Mouse (Mus musculus): ENCODE measurements around the gene Samd10. TPM values are rescaled to one million over a fixed set of nuclear protein-coding genes. Genes with fewer than 3 reads are reported as not detected.

Samd10 gene
- polyA plus RNA-seq, 1 experiment from 2014 or later, result 52.0 TPM

DNA sequence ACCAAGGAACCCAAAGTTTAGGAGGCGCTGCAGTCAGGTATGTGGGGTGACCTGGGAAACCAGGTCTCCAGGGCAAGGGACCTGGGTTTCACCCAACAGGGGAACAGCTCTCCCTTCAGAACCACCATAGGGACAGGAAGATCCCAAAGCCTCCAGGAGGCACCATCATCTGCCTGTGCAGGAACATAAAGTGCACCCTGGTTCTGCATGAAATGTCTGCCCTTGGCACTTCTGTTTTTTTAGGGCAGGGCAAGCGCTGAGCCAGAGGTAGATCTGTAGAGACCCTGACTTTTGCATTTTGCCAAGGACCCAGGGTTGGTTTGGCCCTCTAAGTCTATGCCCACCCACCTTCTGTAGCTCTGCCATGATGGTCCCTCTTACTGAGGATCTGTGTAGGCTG, 16.7 kb downstream of the Samd10 start:
- peak overlapping the region; percentile 91; the same call in 1 of the 2 replicates for H3K4me2 ChIP-seq (ENCODE audit: low read depth, low read length, severe bottlenecking)
- H3K4me1 ChIP-seq (replicated peaks; ENCODE audit: control insufficient read depth, insufficient read depth, low read length), result peaks cover 4% of the 10 kb centered on the region; the same call in 1 of the 2 replicates
- ATAC-seq (replicated peaks; ENCODE audit: low FRiP score) (no peak), DNase-seq (ENCODE audit: low spot score) (peak; percentile 54)
- no peak overlapping the region for H3K9ac ChIP-seq (ENCODE audit: low read length)
- H3K27me3 ChIP-seq (ENCODE audit: control insufficient read depth, insufficient read depth, low read length), result no peaks in the 10 kb centered on the region
- H3K27ac ChIP-seq (ENCODE audit: low read depth, low read length), result no peak overlapping the region
- H3K36me3 ChIP-seq (ENCODE audit: control insufficient read depth, insufficient read depth, low read length), result peaks cover 9% of the 10 kb centered on the region; the same call in 1 of the 2 replicates
- no peak overlapping the region; the same call in 1 of the 2 replicates for H3K4me3 ChIP-seq (ENCODE audit: low read depth, low read length)
- 80% methylated on average over 2 of the region's 2 CpGs for WGBS
- no peaks in the 10 kb centered on the region for H3K9me3 ChIP-seq (ENCODE audit: control insufficient read depth, low read length)

DNA sequence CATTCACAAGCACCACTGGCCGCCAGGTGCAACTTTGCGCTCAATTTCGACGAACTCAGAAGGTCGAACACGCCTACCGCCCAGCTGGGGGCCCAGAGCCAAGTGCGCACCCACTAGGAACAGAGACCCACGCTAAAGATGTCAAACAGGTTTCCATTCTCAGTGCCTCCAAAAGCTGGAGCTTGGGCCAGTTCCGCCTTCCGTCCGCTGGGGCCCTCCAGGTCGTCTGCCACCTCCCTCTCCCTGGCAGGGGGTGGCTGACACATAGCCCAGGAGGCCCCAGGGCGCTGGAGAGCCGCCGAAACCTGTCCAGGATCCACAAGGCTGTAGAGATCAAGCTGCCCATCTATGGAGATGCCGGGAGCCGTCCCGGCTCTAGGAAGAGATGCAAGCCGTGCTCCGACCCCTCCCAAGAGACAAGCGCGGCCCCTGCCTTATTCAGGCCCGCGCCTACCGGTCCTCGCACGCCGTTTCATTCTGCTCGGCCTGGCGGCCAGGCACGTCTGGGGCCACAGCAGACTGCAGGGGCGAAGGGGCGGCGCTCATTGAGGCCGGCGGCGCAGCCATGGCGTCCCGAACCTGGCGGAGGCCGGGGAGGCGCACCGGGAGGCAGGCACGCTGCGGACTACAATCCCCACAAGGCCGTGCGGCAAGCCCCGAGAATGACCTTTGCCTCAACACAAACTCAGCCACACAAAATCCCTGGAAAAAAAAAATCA, 17.5 kb downstream of the Samd10 start:
- no peaks in the 10 kb centered on the region for H3K27me3 ChIP-seq (ENCODE audit: control insufficient read depth, insufficient read depth, low read length)
- peaks cover 5% of the 10 kb centered on the region; the same call in 1 of the 2 replicates for H3K36me3 ChIP-seq (ENCODE audit: control insufficient read depth, insufficient read depth, low read length)
- H3K4me2 ChIP-seq (ENCODE audit: low read depth, low read length, severe bottlenecking), result peak overlapping the region; percentile 91
- H3K4me1 ChIP-seq (replicated peaks; ENCODE audit: control insufficient read depth, insufficient read depth, low read length), result peaks cover 4% of the 10 kb centered on the region; the same call in 1 of the 2 replicates
- peak; percentile 89 for DNase-seq (ENCODE audit: low spot score)
- H3K9ac ChIP-seq (ENCODE audit: low read length), result peak overlapping the region; percentile 84
- WGBS, result 1% methylated on average over 49 of the region's 49 CpGs
- peak overlapping the region; percentile 72 for H3K4me3 ChIP-seq (ENCODE audit: low read depth, low read length)
- peak overlapping the region; percentile 71 for H3K27ac ChIP-seq (ENCODE audit: low read depth, low read length)
- H3K9me3 ChIP-seq (ENCODE audit: control insufficient read depth, low read length), result no peaks in the 10 kb centered on the region
- ATAC-seq (replicated peaks; ENCODE audit: low FRiP score), result peak; percentile 87

DNA sequence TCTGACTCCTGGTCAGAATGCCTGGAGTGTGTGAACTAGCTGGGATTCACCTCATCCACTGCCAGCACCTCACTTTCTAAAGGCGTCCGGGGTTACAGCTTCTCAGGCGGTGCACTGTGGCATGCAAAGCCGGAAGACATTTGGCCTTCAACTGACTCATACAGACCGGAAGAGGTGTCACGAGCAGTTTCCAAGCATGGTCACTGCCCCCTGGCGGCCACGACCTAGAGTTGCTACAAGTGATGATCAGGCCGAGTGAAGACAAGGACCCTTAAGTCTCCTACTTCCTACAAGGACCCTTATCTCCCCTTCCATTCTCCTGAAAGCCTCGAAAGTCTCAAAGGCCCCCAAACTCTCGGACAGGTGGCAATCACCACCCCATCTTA, 18.0 kb downstream of the Samd10 start:
- ATAC-seq (replicated peaks; ENCODE audit: low FRiP score) (peak; percentile 77), DNase-seq (ENCODE audit: low spot score) (peak; percentile 89)
- Histone ChIP-seq H3K4me2 (ENCODE audit: low read depth, low read length, severe bottlenecking) (peak overlapping the region; percentile 91), H3K4me1 (replicated peaks; ENCODE audit: control insufficient read depth, insufficient read depth, low read length) (peaks cover 4% of the 10 kb centered on the region; the same call in 1 of the 2 replicates), H3K9me3 (ENCODE audit: control insufficient read depth, low read length) (no peaks in the 10 kb centered on the region), H3K4me3 (ENCODE audit: low read depth, low read length) (peak overlapping the region; percentile 72), H3K27ac (ENCODE audit: low read depth, low read length) (peak overlapping the region; percentile 71), H3K36me3 (ENCODE audit: control insufficient read depth, insufficient read depth, low read length) (peaks cover 4% of the 10 kb centered on the region; the same call in 1 of the 2 replicates), H3K27me3 (ENCODE audit: control insufficient read depth, insufficient read depth, low read length) (no peaks in the 10 kb centered on the region), H3K9ac (ENCODE audit: low read length) (peak overlapping the region; percentile 84)
- under 1% methylated on average over 11 of the region's 11 CpGs for WGBS

DNA sequence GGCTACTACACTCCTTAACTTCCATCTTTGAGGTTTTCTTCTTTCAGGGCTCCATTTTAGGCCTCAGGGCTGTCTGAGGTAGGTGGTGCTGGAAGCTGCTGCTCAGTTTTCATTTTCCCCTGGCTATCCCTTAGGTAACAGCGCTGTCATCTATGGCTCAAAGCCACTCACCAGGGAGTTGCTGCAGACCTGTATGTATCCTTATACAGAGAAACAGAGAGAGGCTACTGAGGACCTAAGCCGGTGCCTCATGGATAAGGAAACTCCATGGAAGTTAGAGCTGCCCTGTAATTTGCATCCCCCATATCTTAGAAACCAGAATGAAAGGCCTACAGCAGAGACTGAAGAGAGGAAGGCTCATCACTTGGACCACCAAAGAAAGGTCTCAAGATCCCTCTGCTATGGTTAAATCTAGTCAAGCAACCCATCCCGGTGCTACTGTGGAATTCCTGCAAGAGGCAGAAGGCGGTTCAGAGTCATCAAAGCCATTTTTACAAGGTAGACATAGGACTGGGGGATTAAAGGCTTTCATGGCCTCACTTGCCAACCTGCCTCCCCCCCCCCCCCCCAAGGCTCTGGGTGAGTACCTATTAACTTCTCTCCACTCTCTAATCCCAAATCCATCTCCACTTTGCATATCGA, 18.8 kb downstream of the Samd10 start:
- peaks cover 4% of the 10 kb centered on the region; the same call in 1 of the 2 replicates for H3K36me3 ChIP-seq (ENCODE audit: control insufficient read depth, insufficient read depth, low read length)
- peaks cover 4% of the 10 kb centered on the region; the same call in 1 of the 2 replicates for H3K4me1 ChIP-seq (replicated peaks; ENCODE audit: control insufficient read depth, insufficient read depth, low read length)
- WGBS, result 82% methylated on average over 5 of the region's 5 CpGs
- H3K9ac ChIP-seq (ENCODE audit: low read length), result peak overlapping the region; percentile 84
- no peak for DNase-seq (ENCODE audit: low spot score)
- peak overlapping the region; percentile 91 for H3K4me2 ChIP-seq (ENCODE audit: low read depth, low read length, severe bottlenecking)
- no peak for ATAC-seq (replicated peaks; ENCODE audit: low FRiP score)
- H3K27ac ChIP-seq (ENCODE audit: low read depth, low read length), result no peak overlapping the region
- no peaks in the 10 kb centered on the region for H3K27me3 ChIP-seq (ENCODE audit: control insufficient read depth, insufficient read depth, low read length)
- H3K4me3 ChIP-seq (ENCODE audit: low read depth, low read length), result peak overlapping the region; percentile 72
- H3K9me3 ChIP-seq (ENCODE audit: control insufficient read depth, low read length), result no peaks in the 10 kb centered on the region

DNA sequence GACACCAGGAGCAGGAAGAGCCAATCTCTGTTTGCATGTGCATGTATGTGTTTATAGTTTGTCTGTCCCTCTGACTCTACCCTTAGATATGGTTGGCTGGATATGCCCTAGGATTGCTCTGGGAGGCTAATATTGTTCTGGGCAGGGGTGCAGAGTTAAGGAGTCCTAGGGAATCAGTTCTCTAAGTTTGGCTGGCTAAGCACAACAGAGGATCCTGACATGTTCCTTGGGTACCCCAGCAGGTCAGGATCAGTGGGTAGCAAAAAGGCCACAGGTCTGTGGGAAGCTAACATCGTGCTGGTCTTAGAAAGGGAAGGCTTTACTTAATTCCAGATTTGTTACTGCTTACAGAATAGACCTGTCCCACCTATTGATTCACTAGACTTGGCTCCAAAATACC, 19.3 kb downstream of the Samd10 start:
- Histone ChIP-seq H3K9me3 (ENCODE audit: control insufficient read depth, low read length) (no peaks in the 10 kb centered on the region), H3K9ac (ENCODE audit: low read length) (no peak overlapping the region), H3K4me2 (ENCODE audit: low read depth, low read length, severe bottlenecking) (no peak overlapping the region), H3K27me3 (ENCODE audit: control insufficient read depth, insufficient read depth, low read length) (no peaks in the 10 kb centered on the region), H3K27ac (ENCODE audit: low read depth, low read length) (no peak overlapping the region), H3K4me3 (ENCODE audit: low read depth, low read length) (no peak overlapping the region), H3K36me3 (ENCODE audit: control insufficient read depth, insufficient read depth, low read length) (peaks cover 2% of the 10 kb centered on the region; the same call in 1 of the 2 replicates), H3K4me1 (replicated peaks; ENCODE audit: control insufficient read depth, insufficient read depth, low read length) (peaks cover 4% of the 10 kb centered on the region; the same call in 1 of the 2 replicates)
- DNase-seq (ENCODE audit: low spot score) (peak; percentile 23), ATAC-seq (replicated peaks; ENCODE audit: low FRiP score) (no peak)
- 84% methylated on average over 1 of the region's 1 CpGs for WGBS

DNA sequence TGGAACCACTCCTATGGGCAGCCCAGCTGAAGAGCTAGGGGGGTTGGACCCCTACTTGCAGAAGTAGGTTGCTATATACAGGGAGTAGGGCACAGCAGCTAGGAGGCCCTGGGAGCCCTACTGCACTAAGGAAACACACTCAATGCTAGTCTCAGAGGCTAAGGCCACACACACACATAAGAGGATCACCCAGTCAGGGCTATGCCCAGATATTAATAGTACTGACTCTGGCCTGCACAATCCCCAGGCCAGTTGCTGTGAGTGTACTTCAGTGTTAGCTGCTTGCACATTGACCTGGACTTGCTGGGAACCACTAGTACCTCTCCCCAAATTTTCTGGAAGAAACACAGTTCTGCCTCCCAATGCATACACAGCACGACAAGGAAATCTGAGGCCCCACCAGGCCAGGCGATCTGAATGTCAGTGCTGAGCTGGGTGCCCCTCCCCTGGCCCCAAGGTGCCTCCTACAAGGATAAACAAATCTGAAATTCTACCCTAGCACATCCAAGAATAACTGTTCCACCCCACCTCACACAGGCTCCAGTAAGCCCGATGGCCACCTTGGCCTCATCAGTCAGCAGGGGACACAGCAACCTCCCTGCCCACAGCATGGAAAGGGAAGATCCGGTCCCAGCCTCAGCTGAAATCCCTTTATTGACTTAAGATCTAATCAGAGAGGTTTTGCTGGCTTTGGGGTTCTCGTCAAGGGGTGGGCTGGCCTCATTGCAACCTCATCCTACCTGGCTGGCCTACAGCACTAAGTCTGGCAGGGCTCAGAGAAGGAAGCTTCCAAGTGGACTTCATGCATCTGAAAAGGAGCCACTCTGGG, 20.0 kb downstream of the Samd10 start:
- Histone ChIP-seq H3K4me1 (replicated peaks; ENCODE audit: control insufficient read depth, insufficient read depth, low read length) (peaks cover 4% of the 10 kb centered on the region; the same call in 1 of the 2 replicates), H3K9ac (ENCODE audit: low read length) (no peak overlapping the region), H3K27me3 (ENCODE audit: control insufficient read depth, insufficient read depth, low read length) (no peaks in the 10 kb centered on the region), H3K4me3 (ENCODE audit: low read depth, low read length) (no peak overlapping the region), H3K4me2 (ENCODE audit: low read depth, low read length, severe bottlenecking) (no peak overlapping the region), H3K9me3 (ENCODE audit: control insufficient read depth, low read length) (no peaks in the 10 kb centered on the region), H3K27ac (ENCODE audit: low read depth, low read length) (no peak overlapping the region), H3K36me3 (ENCODE audit: control insufficient read depth, insufficient read depth, low read length) (no peaks in the 10 kb centered on the region)
- ATAC-seq (replicated peaks; ENCODE audit: low FRiP score) (no peak), DNase-seq (ENCODE audit: low spot score) (peak; percentile 48)
- 81% methylated on average over 5 of the region's 5 CpGs for WGBS

DNA sequence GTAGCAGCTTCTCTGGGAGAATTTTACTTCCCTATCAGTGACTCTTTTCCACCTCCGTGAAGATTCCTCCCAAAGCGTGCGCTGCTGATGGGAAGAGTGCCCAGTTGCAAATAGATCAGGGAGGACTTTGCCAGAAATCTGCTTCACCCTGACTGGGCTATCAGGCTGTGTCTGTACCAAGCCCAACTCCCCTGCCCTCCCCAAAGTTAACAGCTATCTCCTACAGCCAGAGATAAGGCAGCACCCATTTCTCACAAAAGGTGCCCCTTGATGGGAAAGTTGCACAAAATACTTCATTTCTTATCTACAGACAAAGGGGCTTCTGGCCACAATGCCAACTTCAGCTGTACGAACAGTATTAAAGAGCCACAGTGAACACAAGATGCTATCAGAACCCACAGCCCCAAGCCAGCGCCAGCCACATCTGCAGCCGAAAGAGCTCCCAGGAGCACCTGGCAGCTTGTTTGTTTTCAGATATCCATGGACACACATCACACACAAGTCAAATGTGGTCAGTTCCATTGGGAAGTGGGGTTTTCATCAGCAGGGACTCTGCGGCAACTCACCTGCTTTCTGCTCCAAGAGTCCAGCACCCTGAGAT, 20.9 kb downstream of the Samd10 start:
- H3K4me3 ChIP-seq (ENCODE audit: low read depth, low read length), result no peak overlapping the region
- no peak overlapping the region for H3K9ac ChIP-seq (ENCODE audit: low read length)
- H3K4me2 ChIP-seq (ENCODE audit: low read depth, low read length, severe bottlenecking), result no peak overlapping the region
- peaks cover 4% of the 10 kb centered on the region; the same call in 1 of the 2 replicates for H3K4me1 ChIP-seq (replicated peaks; ENCODE audit: control insufficient read depth, insufficient read depth, low read length)
- no peaks in the 10 kb centered on the region for H3K27me3 ChIP-seq (ENCODE audit: control insufficient read depth, insufficient read depth, low read length)
- WGBS, result 87% methylated on average over 7 of the region's 7 CpGs
- ATAC-seq (replicated peaks; ENCODE audit: low FRiP score), result no peak
- H3K36me3 ChIP-seq (ENCODE audit: control insufficient read depth, insufficient read depth, low read length), result no peaks in the 10 kb centered on the region
- H3K9me3 ChIP-seq (ENCODE audit: control insufficient read depth, low read length), result no peaks in the 10 kb centered on the region
- peak; percentile 41 for DNase-seq (ENCODE audit: low spot score)
- no peak overlapping the region for H3K27ac ChIP-seq (ENCODE audit: low read depth, low read length)

DNA sequence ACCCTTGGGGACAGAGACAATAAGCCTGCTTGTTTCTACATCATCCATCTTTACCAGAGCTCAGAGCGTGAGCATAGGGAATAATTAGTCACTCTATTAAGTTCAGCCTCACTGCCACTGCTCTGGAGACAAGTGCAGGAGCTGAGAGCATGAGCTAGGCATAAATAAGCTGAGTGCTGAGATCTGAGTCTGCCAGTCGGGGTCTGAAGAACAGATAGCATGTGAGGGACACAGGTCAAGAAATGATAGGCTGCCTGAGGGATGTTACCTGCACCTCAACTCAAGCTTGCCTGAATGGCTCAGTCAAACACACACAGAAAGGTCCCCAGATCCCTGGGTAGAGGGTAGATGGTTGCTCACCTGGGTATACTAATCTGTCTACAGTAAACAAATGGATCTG, 21.9 kb downstream of the Samd10 start:
- H3K36me3 ChIP-seq (ENCODE audit: control insufficient read depth, insufficient read depth, low read length), result no peaks in the 10 kb centered on the region
- H3K4me3 ChIP-seq (ENCODE audit: low read depth, low read length), result no peak overlapping the region
- H3K27ac ChIP-seq (ENCODE audit: low read depth, low read length), result no peak overlapping the region
- H3K9ac ChIP-seq (ENCODE audit: low read length), result no peak overlapping the region
- WGBS, result 83% methylated on average over 2 of the region's 2 CpGs
- no peaks in the 10 kb centered on the region for H3K27me3 ChIP-seq (ENCODE audit: control insufficient read depth, insufficient read depth, low read length)
- peak; percentile 40 for DNase-seq (ENCODE audit: low spot score)
- H3K4me2 ChIP-seq (ENCODE audit: low read depth, low read length, severe bottlenecking), result no peak overlapping the region
- H3K4me1 ChIP-seq (replicated peaks; ENCODE audit: control insufficient read depth, insufficient read depth, low read length), result peaks cover 4% of the 10 kb centered on the region; the same call in 1 of the 2 replicates
- H3K9me3 ChIP-seq (ENCODE audit: control insufficient read depth, low read length), result no peaks in the 10 kb centered on the region
- ATAC-seq (replicated peaks; ENCODE audit: low FRiP score), result no peak
